Mouse (Mus musculus) midbrain, embryonic 16.5 days (tissue): ENCODE data around the gene Atxn7l1. TPM values are rescaled to one million over a fixed set of nuclear protein-coding genes. Genes with fewer than 3 reads are reported as not detected.

Experiments used
- ATAC-seq: fragments of 200-750 bp; cut with Nextera tagmentation; 2 replicates; pipeline ENCODE4 v1.8.0; 2017; ENCODE audit warnings: moderate TSS enrichment
- H3K27ac ChIP-seq: fragments of 300-500 bp; sonication (generic); 2 replicates; pipeline ENCODE4 v1.5.1; 2014; ENCODE audit warnings: mild to moderate bottlenecking, low read length, mixed read lengths
- H3K27me3 ChIP-seq: fragments of 300-500 bp; sonication (generic); 2 replicates; pipeline ENCODE4 v1.6.1; 2014; ENCODE audit warnings: low read depth, low read length, mixed read lengths; ENCODE audit not compliant: control insufficient read depth, insufficient read depth
- H3K36me3 ChIP-seq: fragments of 300-500 bp; sonication (generic); 2 replicates; pipeline ENCODE4 v1.6.1; 2014; ENCODE audit warnings: mild to moderate bottlenecking, low read length, moderate library complexity, mixed read lengths; ENCODE audit not compliant: control insufficient read depth, insufficient read depth
- H3K4me1 ChIP-seq: fragments of 300-500 bp; sonication (generic); 2 replicates; pipeline ENCODE4 v1.6.1; 2014; ENCODE audit warnings: mild to moderate bottlenecking, low read length, mixed read lengths; ENCODE audit not compliant: control insufficient read depth, insufficient read depth
- H3K4me2 ChIP-seq: fragments of 300-500 bp; sonication (generic); 2 replicates; pipeline ENCODE4 v1.6.1; 2014; ENCODE audit warnings: mild to moderate bottlenecking, low read length, mixed read lengths
- H3K4me3 ChIP-seq: fragments of 300-500 bp; sonication (generic); 2 replicates; pipeline ENCODE4 v1.5.1; 2014; ENCODE audit warnings: low read depth, mild to moderate bottlenecking, low read length, moderate library complexity, mixed read lengths
- H3K9ac ChIP-seq: fragments of 300-500 bp; sonication (generic); 2 replicates; pipeline ENCODE4 v1.6.1; 2014; ENCODE audit warnings: low read depth, low read length, mixed read lengths
- H3K9me3 ChIP-seq: fragments of 300-500 bp; sonication (generic); replicated peaks from 2 replicates; pipeline ENCODE4 v1.6.1; 2014; ENCODE audit warnings: mild to moderate bottlenecking, low read length, mixed read lengths; ENCODE audit not compliant: control insufficient read depth, poor library complexity, severe bottlenecking
- WGBS: fragments of 180-500 bp; shearing (Covaris S2); extraction: QIAGEN DNeasy Blood & Tissue Kit; methylation state at CpG from one replicate; pipeline ENCODE4 v1.1.7; 2014; 5-methylcytosine and 5-hydroxymethylcytosine counted together
- polyA plus RNA-seq: library from polyadenylated mRNA; unstranded; fragments of >200 nt; fragmentation: Nextera tagmentation; extraction: Ambion mirVana; gene quantifications from 2 replicates; pipeline ENCODE4 v1.2.1, GENCODE M21; 2015

The Atxn7l1 gene
- polyA plus RNA-seq, 1 experiment from 2014 or later: 25.0 TPM

DNA sequence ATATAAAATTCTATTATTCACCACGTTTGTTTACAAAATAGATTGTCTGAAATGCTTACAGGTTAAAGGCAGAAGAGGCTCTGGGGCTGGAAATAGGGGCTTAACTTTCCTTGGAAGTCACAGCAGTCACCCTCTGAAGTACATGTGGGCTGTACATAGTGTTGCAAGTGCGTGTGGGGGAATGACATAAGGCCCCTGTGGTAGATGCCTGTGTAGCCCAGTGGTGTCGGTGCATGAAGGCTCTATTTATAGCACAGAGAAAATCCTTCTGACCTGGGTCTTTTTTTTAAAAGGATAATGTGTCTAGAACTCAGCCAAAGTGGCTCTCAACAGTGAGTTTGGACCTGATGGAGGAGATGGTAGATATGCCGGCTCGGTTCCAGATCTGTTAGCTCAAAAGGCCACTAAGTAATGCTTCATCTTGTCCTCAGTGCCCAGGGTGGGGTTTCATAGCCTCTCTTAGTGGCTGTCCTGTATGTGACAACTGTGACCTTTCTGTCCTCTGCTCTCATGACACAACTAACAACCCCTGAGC lies 111.6 kb downstream of the Atxn7l1 start:
- no peaks in the 10 kb centered on the region for H3K9me3 ChIP-seq
- H3K36me3 ChIP-seq: 0 out of 2 replicates have a peak, but pooled peaks cover 2% of the 10 kb centered on the region
- no peak for ATAC-seq
- no peak overlapping the region for H3K4me2 ChIP-seq
- 85% methylated on average over 5 of the region's 5 CpGs for WGBS
- no peaks in the 10 kb centered on the region for H3K27me3 ChIP-seq
- no peak overlapping the region for H3K4me3 ChIP-seq
- H3K27ac ChIP-seq: no peak overlapping the region
- H3K4me1 ChIP-seq: peaks cover 11% of the 10 kb centered on the region; the same call in 1 of the 2 replicates
- H3K9ac ChIP-seq: no peak overlapping the region

DNA sequence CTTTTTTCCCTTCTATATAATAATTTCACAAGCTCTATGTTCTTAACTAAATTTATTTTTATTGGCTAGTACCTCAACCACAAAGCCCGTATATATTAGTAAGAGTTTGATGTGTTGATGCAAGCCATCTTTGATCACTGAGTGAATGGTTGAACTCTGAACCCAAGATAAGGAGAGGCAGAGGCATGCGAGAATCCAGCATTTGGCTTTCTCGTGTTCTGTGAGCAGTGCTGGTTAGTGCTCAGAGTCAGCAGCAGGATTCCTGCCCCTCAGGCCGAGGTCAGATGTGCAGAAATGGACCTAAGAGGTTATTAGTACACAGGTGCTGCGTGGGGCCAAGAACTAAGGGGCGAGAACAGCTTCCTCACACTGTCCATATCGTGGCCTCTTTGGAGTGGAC lies 113.1 kb downstream of the Atxn7l1 start:
- ATAC-seq: no peak
- 81% methylated on average over 7 of the region's 7 CpGs for WGBS
- no peak overlapping the region for H3K9ac ChIP-seq

DNA sequence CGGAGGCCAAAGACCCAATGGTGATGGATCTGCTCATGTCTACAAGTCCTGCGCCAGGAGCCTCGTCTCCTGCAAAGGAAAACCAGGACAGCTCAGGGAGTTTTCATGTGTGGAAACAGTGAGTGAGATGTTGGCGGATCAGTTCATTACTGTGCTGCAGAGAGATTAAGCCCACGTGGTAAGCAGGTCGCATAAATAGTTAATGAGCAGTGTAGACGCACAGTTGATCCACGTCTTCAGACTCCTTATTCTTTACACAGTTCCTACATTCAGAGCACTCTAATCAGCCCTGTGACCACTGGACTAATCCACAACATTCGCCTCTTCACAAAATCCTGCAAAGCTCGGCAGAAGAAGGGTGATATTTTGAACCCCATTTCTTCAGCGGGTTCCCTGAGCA lies 118.4 kb downstream of the Atxn7l1 start:
- 68% methylated on average over 11 of the region's 11 CpGs for WGBS
- no peaks in the 10 kb centered on the region for H3K36me3 ChIP-seq
- no peak overlapping the region for H3K27ac ChIP-seq
- no peak overlapping the region for H3K4me3 ChIP-seq
- no peaks in the 10 kb centered on the region for H3K4me1 ChIP-seq
- H3K9ac ChIP-seq: no peak overlapping the region
- H3K9me3 ChIP-seq: no peaks in the 10 kb centered on the region
- no peaks in the 10 kb centered on the region for H3K27me3 ChIP-seq
- ATAC-seq: peak; percentile 57
- no peak overlapping the region for H3K4me2 ChIP-seq

More for the DNA sequence above, 113.1 kb downstream of the Atxn7l1 start:
- Histone ChIP-seq H3K27ac (no peak overlapping the region), H3K27me3 (no peaks in the 10 kb centered on the region), H3K4me2 (no peak overlapping the region), H3K4me3 (no peak overlapping the region), H3K4me1 (no peaks in the 10 kb centered on the region), H3K9me3 (no peaks in the 10 kb centered on the region), H3K36me3 (0 out of 2 replicates have a peak, but pooled peaks cover 2% of the 10 kb centered on the region)

DNA sequence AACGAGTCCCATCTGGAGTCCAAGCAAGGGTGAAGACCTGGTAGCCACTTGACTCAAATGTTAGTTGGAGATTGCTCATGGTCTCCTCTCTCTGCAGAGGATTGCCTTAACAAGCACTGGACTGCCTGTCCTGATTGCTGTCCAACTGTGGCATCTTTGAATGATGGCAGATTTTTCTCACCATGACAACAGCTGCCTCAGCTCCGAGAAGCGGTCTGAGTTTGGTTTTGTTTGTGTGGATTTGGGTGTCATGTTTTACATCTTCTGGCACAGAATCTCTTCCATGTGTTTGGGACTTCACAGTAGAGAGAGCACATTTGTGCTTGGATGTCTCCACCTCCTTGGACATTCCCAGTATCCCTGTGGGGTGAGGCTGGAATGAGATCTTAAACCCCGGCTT lies 120.5 kb downstream of the Atxn7l1 start:
- no peak for ATAC-seq
- H3K4me3 ChIP-seq: no peak overlapping the region
- H3K4me1 ChIP-seq: peaks cover 4% of the 10 kb centered on the region; the same call in 1 of the 2 replicates
- H3K4me2 ChIP-seq: no peak overlapping the region
- WGBS: 73% methylated on average over 4 of the region's 4 CpGs
- H3K9ac ChIP-seq: no peak overlapping the region
- no peaks in the 10 kb centered on the region for H3K36me3 ChIP-seq
- H3K9me3 ChIP-seq: no peaks in the 10 kb centered on the region
- H3K27ac ChIP-seq: no peak overlapping the region
- H3K27me3 ChIP-seq: no peaks in the 10 kb centered on the region

DNA sequence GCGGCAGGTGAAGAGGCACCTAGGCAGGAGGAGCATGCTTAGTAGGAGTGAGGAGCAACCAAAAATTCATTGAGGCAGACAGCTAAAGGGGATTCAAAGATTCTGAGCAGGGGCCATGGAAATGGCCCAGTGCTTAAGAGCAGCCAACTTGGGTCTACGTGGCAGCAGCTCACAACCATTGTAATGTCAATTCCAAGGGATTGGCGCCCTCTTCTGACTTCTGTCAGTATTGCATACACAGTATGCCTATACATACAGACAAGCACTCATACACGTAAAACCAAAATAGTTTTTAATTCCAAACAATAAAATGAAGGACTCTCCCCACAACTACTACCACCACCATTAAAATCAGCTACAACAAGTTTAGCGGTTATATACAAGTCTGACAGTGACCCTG lies 122.2 kb downstream of the Atxn7l1 start:
- H3K4me3 ChIP-seq: no peak overlapping the region
- H3K27ac ChIP-seq: no peak overlapping the region
- no peak overlapping the region for H3K9ac ChIP-seq
- H3K9me3 ChIP-seq: no peaks in the 10 kb centered on the region
- ATAC-seq: no peak
- no peaks in the 10 kb centered on the region for H3K36me3 ChIP-seq
- no peak overlapping the region for H3K4me2 ChIP-seq
- no peaks in the 10 kb centered on the region for H3K27me3 ChIP-seq
- H3K4me1 ChIP-seq: peaks cover 4% of the 10 kb centered on the region; the same call in 1 of the 2 replicates
- WGBS: 78% methylated on average over 5 of the region's 5 CpGs

DNA sequence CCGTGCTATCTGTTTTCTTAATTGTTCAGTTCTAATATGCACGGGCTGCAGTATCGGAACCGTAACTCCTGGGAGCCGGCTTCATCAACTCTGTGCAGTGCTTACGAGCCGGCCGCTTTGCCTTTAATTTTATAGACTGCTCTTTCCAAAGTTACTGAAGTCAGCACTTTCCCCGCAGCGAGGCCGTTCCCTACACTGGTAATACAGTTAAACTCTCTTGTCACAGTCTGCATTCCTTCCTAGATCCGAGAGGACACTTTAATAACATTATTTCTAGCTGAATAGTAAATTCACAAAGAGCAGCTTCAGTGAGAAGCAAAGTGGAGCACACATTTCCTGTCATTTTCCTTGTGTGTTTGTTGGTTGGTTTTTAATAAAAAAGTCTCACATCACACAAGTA lies 124.4 kb downstream of the Atxn7l1 start:
- Histone ChIP-seq H3K4me1 (peaks cover 4% of the 10 kb centered on the region; the same call in 1 of the 2 replicates), H3K4me2 (no peak overlapping the region), H3K27me3 (no peaks in the 10 kb centered on the region), H3K27ac (no peak overlapping the region), H3K9me3 (no peaks in the 10 kb centered on the region), H3K36me3 (no peaks in the 10 kb centered on the region), H3K4me3 (no peak overlapping the region), H3K9ac (no peak overlapping the region)
- no peak for ATAC-seq
- 69% methylated on average over 12 of the region's 12 CpGs for WGBS

DNA sequence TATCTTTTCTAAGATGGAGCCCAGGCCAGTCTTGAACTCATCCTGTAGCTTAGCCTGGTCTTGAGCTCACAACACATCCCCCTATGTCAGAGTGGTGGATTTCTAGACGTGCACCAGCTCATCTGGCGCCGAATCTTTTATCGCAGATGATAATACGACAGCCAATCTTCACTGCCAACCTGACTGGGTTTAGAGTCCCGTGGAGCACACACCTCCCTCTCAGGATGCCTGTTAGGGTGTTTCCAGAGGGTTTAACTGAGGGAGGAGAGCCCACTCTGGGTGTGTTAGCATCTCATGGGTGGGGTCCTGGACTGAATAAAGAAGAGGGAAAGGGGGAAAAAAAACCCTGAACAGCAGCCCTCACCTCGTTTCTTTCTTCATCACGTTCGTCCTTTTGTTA lies 124.9 kb downstream of the Atxn7l1 start:
- H3K9ac ChIP-seq: no peak overlapping the region
- no peak overlapping the region for H3K4me3 ChIP-seq
- no peak overlapping the region for H3K4me2 ChIP-seq
- no peak overlapping the region for H3K27ac ChIP-seq
- no peaks in the 10 kb centered on the region for H3K36me3 ChIP-seq
- no peaks in the 10 kb centered on the region for H3K9me3 ChIP-seq
- whole genome bisulfite sequencing: 45% methylated on average over 9 of the region's 9 CpGs
- peaks cover 4% of the 10 kb centered on the region; the same call in 1 of the 2 replicates for H3K4me1 ChIP-seq
- no peaks in the 10 kb centered on the region for H3K27me3 ChIP-seq
- ATAC-seq: no peak

DNA sequence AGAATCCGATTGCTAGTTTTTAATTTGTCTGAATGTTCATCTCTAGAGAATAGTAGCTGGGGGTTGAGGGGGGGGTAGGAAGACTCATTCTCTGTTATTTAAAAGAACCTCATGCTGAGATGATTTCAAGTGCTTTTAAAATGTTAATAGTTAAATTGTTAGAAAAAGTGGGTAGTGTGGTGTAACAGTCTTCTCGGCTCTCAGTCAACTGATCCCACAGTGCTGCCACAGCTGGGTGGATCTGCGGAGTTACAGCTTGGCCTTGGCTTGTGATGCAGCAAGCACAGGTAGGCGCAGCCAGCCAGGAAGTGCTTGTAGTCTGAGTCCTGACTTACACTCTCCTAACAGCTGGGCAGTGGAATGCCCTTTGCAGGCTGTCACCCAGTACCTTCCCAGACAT lies 125.7 kb downstream of the Atxn7l1 start:
- Histone ChIP-seq H3K4me1 (peaks cover 4% of the 10 kb centered on the region; the same call in 1 of the 2 replicates), H3K9me3 (no peaks in the 10 kb centered on the region), H3K36me3 (no peaks in the 10 kb centered on the region), H3K9ac (no peak overlapping the region), H3K27me3 (no peaks in the 10 kb centered on the region), H3K27ac (no peak overlapping the region), H3K4me2 (no peak overlapping the region), H3K4me3 (no peak overlapping the region)
- WGBS: 60% methylated on average over 4 of the region's 4 CpGs
- ATAC-seq: no peak

DNA sequence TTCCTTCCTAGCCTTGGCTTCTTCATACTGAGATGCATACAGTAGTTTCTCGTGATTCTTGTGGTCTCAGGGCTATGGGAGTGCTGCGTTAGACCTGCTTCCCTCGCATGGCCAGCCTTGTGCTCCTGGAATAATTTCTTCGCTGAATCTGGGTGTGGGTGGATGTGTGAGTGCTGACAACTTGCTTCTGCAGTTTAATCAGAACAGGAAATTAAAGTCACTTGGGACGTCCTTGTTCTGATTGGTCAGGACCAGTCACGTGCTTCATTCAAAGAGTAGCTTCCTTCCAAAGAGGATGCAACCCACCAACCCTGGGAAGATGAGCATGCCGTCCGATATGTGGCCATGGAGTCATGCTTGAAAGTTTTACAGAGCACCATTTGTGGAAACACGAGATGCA lies 126.2 kb downstream of the Atxn7l1 start:
- 88% methylated on average over 9 of the region's 9 CpGs for WGBS
- peaks cover 4% of the 10 kb centered on the region; the same call in 1 of the 2 replicates for H3K4me1 ChIP-seq
- no peak for ATAC-seq
- no peak overlapping the region for H3K9ac ChIP-seq
- no peaks in the 10 kb centered on the region for H3K36me3 ChIP-seq
- H3K4me2 ChIP-seq: no peak overlapping the region
- no peak overlapping the region for H3K4me3 ChIP-seq
- H3K27ac ChIP-seq: no peak overlapping the region
- no peaks in the 10 kb centered on the region for H3K9me3 ChIP-seq
- H3K27me3 ChIP-seq: no peaks in the 10 kb centered on the region
